Mouse (Mus musculus): ENCODE results near the gene Il1rapl2.

DNA sequence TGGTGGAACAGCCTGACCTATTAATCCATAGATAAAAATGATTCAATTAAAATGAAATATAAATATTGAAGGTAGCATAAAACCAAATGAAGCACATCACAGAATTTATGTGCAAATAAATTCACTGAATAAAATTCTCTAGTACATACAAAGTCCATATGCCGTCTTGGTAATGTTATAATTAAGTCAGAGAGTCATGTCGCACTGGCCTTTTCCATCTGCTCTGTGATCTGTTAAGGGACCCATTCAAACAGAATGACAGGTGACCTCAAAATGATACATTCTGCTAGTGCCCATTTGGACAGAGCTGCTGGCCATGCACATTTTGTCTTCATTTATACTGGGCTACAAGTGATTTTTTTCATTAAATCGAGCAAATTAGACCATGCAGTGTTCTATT, 534.3 kb downstream of the Il1rapl2 start:
- TF ChIP-seq CTCF (IDR thresholded peaks at IDR 0.05; ENCODE audit: low read depth): no peak
- no peak for TF ChIP-seq EP300 (IDR thresholded peaks at IDR 0.05; ENCODE audit: low read depth)

All from liver, embryonic 14.5 days (tissue).